ENCODE assay signal across 9 mouse cellular contexts in the genomic region with DNA sequence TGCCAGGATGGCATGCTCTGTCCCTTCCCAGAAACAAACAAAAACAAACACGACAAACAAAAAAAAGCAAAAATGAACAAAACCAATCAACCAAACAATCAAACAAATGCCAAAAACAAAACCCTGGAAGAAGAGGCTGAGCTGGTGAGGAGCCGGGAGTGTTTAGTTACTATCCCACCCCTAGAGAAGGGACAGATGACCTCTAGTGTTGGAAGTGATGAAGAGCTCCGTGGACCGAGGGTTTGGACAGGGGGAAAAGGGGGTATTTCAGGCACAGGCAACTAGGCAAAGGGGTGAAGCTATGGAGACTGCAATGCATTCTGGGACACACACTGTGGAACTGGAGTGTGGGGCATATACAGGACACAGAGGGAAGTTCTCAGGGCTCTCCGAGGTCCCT.
DNase-seq lines count a peak whose midpoint lies in the region; ATAC-seq and TF ChIP-seq lines count a peak whose summit lies in the region.
"Had no signal": no experiment of that assay in that cellular context is flagged by ENCODE, and none has a peak within 500 bp of the region (broad histone marks: within the 10 kb centered on the region; RNA-seq: fewer than 3 reads in every experiment).

No protein-coding gene starts in this region.

- no peak overlapping the region for H3K9ac ChIP-seq in embryonic facial prominence, embryonic 11.5 days (replicated peaks; ENCODE audit: low read length)
- no peak overlapping the region for H3K9ac ChIP-seq in lung, postnatal 0 days (replicated peaks; ENCODE audit: low read depth)
- H3K9ac ChIP-seq: embryonic facial prominence, embryonic 15.5 days had no signal

- H3K36me3 ChIP-seq in embryonic facial prominence, embryonic 11.5 days (replicated peaks; ENCODE audit: control insufficient read depth, insufficient read depth, low read depth, low read length), result no peaks in the 10 kb centered on the region
- no peaks in the 10 kb centered on the region for H3K36me3 ChIP-seq in lung, postnatal 0 days (ENCODE audit: insufficient read depth, low read length)
- H3K36me3 ChIP-seq: embryonic facial prominence, embryonic 15.5 days had no signal

- H3K9me3 ChIP-seq in embryonic facial prominence, embryonic 11.5 days (replicated peaks; ENCODE audit: control insufficient read depth, low read length), result no peaks in the 10 kb centered on the region
- no peaks in the 10 kb centered on the region for H3K9me3 ChIP-seq in lung, postnatal 0 days (ENCODE audit: low read length)
- H3K9me3 ChIP-seq: embryonic facial prominence, embryonic 15.5 days had no signal

- peak; percentile 17; the same call in 1 of the 2 replicates for TF ChIP-seq CTCF in cerebellum, adult 2 months (IDR thresholded peaks at IDR 0.05; ENCODE audit: borderline replicate concordance, insufficient read depth, low read depth, low read length)
- TF ChIP-seq CTCF in layer of hippocampus, adult 2 months (conservative IDR thresholded peaks at IDR 0.05), result peak; percentile 61
- TF ChIP-seq CTCF in lung, postnatal 0 days (IDR thresholded peaks at IDR 0.05), result peak; percentile 66

- H3K27ac ChIP-seq in cerebellum, adult 2 months (ENCODE audit: insufficient read depth, low read length), result no peak overlapping the region
- H3K27ac ChIP-seq in layer of hippocampus, adult 2 months, result no peak overlapping the region
- H3K27ac ChIP-seq in embryonic facial prominence, embryonic 11.5 days (replicated peaks; ENCODE audit: low read depth, low read length), result no peak overlapping the region
- H3K27ac ChIP-seq in lung, postnatal 0 days (ENCODE audit: low read length), result no peak overlapping the region
- H3K27ac ChIP-seq: embryonic facial prominence, embryonic 15.5 days had no signal

- no peak overlapping the region for H3K4me2 ChIP-seq in embryonic facial prominence, embryonic 11.5 days (ENCODE audit: low read depth, low read length)
- H3K4me2 ChIP-seq in lung, postnatal 0 days (replicated peaks; ENCODE audit: low read depth, low read length), result no peak overlapping the region
- H3K4me2 ChIP-seq: embryonic facial prominence, embryonic 15.5 days had no signal

- no peak overlapping the region for H3K4me3 ChIP-seq in cerebellum, adult 2 months (replicated peaks; ENCODE audit: insufficient read depth, low read depth, low read length)
- H3K4me3 ChIP-seq in layer of hippocampus, adult 2 months, result no peak overlapping the region
- no peak overlapping the region for H3K4me3 ChIP-seq in embryonic facial prominence, embryonic 11.5 days (ENCODE audit: low read depth, low read length)
- no peak overlapping the region for H3K4me3 ChIP-seq in lung, postnatal 0 days (ENCODE audit: low read depth, low read length)
- H3K4me3 ChIP-seq: embryonic facial prominence, embryonic 15.5 days had no signal

- no peaks in the 10 kb centered on the region for H3K4me1 ChIP-seq in cerebellum, adult 2 months (ENCODE audit: control insufficient read depth, insufficient read depth, low read length)
- H3K4me1 ChIP-seq in embryonic facial prominence, embryonic 11.5 days (ENCODE audit: control insufficient read depth, insufficient read depth, low read length), result no peaks in the 10 kb centered on the region
- no peaks in the 10 kb centered on the region for H3K4me1 ChIP-seq in lung, postnatal 0 days (ENCODE audit: insufficient read depth, low read depth, low read length)

- ATAC-seq in embryonic facial prominence, embryonic 11.5 days (replicated peaks; ENCODE audit: insufficient number of reproducible peaks, low FRiP score, low TSS enrichment, low read depth), result no peak
- ATAC-seq in lung, postnatal 0 days, result no peak
- no peak for ATAC-seq in erythroid progenitor cell, adult 5-6 weeks (replicated peaks; ENCODE audit: low FRiP score, poor library complexity, severe bottlenecking)

- TF ChIP-seq EP300 in lung, postnatal 0 days (IDR thresholded peaks at IDR 0.05), result no peak

- 16% methylated on average over 5 of the region's 5 CpGs for WGBS in cerebellum, adult 2 months
- 23% methylated on average over 5 of the region's 5 CpGs for WGBS in embryonic facial prominence, embryonic 11.5 days
- WGBS in lung, postnatal 0 days, result 13% methylated on average over 5 of the region's 5 CpGs

- no peak for DNase-seq in cerebellum, adult 2 months
- DNase-seq in cerebellum, adult 8-10 months, result no peak
- DNase-seq in layer of hippocampus, adult 2 months (ENCODE audit: low spot score in 2 of 2), result no peak
- no peak for DNase-seq in layer of hippocampus, adult 9-11 months
- DNase-seq in embryonic facial prominence, embryonic 11.5 days (ENCODE audit: low spot score), result peak; percentile 38
- DNase-seq in lung, postnatal 0 days (ENCODE audit: low spot score), result peak; percentile 51
- no peak for DNase-seq in thymus, postnatal 25 days

- H3K27me3 ChIP-seq in cerebellum, adult 2 months (ENCODE audit: control insufficient read depth, insufficient read depth, low read length), result no peaks in the 10 kb centered on the region
- H3K27me3 ChIP-seq in embryonic facial prominence, embryonic 11.5 days (ENCODE audit: control insufficient read depth, insufficient read depth, low read length), result no peaks in the 10 kb centered on the region
- H3K27me3 ChIP-seq in lung, postnatal 0 days (replicated peaks; ENCODE audit: insufficient read depth, low read length), result no peaks in the 10 kb centered on the region
- H3K27me3 ChIP-seq: embryonic facial prominence, embryonic 15.5 days had no signal

- no peak for TF ChIP-seq POLR2A in cerebellum, adult 2 months (IDR thresholded peaks at IDR 0.05; ENCODE audit: borderline replicate concordance, insufficient read depth, low read length)

Comparison
In these comparisons a context has a peak if more than half of its experiments do, and no peak if none do; other contexts are left out.
1. DNase-seq: peak in embryonic facial prominence, embryonic 11.5 days (single experiment) and lung, postnatal 0 days (single experiment); none in cerebellum, adult 2 months (0 of 2), cerebellum, adult 8-10 months (single experiment), layer of hippocampus, adult 2 months (0 of 2), layer of hippocampus, adult 9-11 months (single experiment) and thymus, postnatal 25 days (single experiment).
2. Peak in every context shown above with its lines, with median percentiles within 50 percentile points of each other: CTCF ChIP-seq.